Mouse (Mus musculus) stomach, embryonic 16.5 days (tissue): ENCODE measurements around the gene Wfdc15a. TPM values are rescaled to one million over a fixed set of nuclear protein-coding genes. Genes with fewer than 3 reads are reported as not detected.

Experiments
- ATAC-seq: fragments of 200-750 bp; cut with Nextera tagmentation; 2 replicates; pipeline ENCODE4 v1.8.0; 2017; ENCODE audit warnings: moderate number of reproducible peaks, moderate TSS enrichment; ENCODE audit not compliant: insufficient read depth, low FRiP score
- H3K27ac ChIP-seq: fragments of 300-500 bp; sonication (generic); 2 replicates; pipeline ENCODE4 v1.5.1; 2014; ENCODE audit warnings: low read length
- H3K27me3 ChIP-seq: fragments of 300-500 bp; sonication (generic); 2 replicates; pipeline ENCODE4 v1.6.1; 2014; ENCODE audit warnings: low read length, control low read depth, mixed read lengths; ENCODE audit not compliant: control insufficient read depth, insufficient read depth
- H3K36me3 ChIP-seq: fragments of 300-500 bp; sonication (generic); 2 replicates; pipeline ENCODE4 v1.6.1; 2014; ENCODE audit warnings: low read length; ENCODE audit not compliant: control insufficient read depth, insufficient read depth
- H3K4me1 ChIP-seq: fragments of 300-500 bp; sonication (generic); 2 replicates; pipeline ENCODE4 v1.6.1; 2014; ENCODE audit warnings: low read length, control low read depth, mixed read lengths; ENCODE audit not compliant: control insufficient read depth, insufficient read depth
- H3K4me2 ChIP-seq: fragments of 300-500 bp; sonication (generic); 2 replicates; pipeline ENCODE4 v1.6.1; 2014; ENCODE audit warnings: low read depth, low read length, mixed read lengths
- H3K4me3 ChIP-seq: fragments of 300-500 bp; sonication (generic); replicated peaks from 2 replicates; pipeline ENCODE4 v1.5.1; 2014; ENCODE audit warnings: mild to moderate bottlenecking, low read length
- H3K9ac ChIP-seq: fragments of 300-500 bp; sonication (generic); 2 replicates; pipeline ENCODE4 v1.6.1; 2014; ENCODE audit warnings: low read length
- H3K9me3 ChIP-seq: fragments of 300-500 bp; sonication (generic); replicated peaks from 2 replicates; pipeline ENCODE4 v1.6.1; 2016; ENCODE audit warnings: low read length, control low read depth; ENCODE audit not compliant: control insufficient read depth
- WGBS: fragments of 180-500 bp; shearing (Covaris S2); extraction: QIAGEN DNeasy Blood & Tissue Kit; methylation state at CpG from one replicate; pipeline ENCODE4 v1.1.7; 2014; 5-methylcytosine and 5-hydroxymethylcytosine counted together
- polyA plus RNA-seq: library from polyadenylated mRNA; unstranded; fragments of >200 nt; fragmentation: Nextera tagmentation; extraction: Ambion mirVana; gene quantifications from 2 replicates; pipeline ENCODE4 v1.2.1, GENCODE M21; 2015

The Wfdc15a gene
- polyA plus RNA-seq, 1 experiment from 2014 or later = not detected

DNA sequence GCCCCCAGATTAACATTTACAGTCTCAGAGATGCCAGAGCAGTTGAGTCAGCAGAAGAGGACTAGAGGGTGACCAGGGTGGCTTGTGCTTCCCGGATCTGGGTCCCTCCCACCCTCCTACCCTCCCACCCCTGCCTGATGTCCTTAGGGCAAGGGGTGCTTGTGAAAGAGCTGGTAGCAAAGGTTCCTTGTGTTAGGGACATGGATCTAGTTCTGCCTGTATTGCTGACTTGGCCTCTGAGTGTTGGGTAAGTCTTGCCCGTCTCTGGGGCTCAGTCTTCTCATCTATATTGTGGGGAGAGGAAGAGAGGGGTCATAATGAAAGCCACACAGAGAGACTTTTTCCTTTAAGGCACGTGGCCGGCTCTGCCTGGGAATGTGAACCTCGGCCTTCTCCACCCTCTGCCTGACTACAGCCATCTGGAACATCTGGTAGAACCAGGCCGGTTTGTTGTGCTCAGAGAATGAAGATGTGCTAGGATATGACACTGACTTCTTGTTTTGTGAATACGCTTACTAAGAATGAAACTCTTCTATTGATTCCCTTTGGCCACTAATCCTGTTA is 17.2 kb downstream of the Wfdc15a start, which contains the start of gene Wfdc5:
Wfdc5 (minus strand) TSS at position 51 of the 564 bp plus-strand sequence.
- H3K27me3 ChIP-seq = peaks cover 8% of the 10 kb centered on the region
- no peak for ATAC-seq
- no peaks in the 10 kb centered on the region for H3K4me1 ChIP-seq
- H3K4me3 ChIP-seq = no peak within 1 kb of the TSS
- no peak within 1 kb of the TSS for H3K9ac ChIP-seq
- no peaks in the 10 kb centered on the region for H3K9me3 ChIP-seq
- peak within 1 kb of the TSS; percentile 25; the same call in 1 of the 2 replicates for H3K27ac ChIP-seq
- WGBS = 75% methylated on average over 7 of the region's 7 CpGs
- H3K36me3 ChIP-seq = no peaks in the 10 kb centered on the region
- no peak within 1 kb of the TSS for H3K4me2 ChIP-seq

DNA sequence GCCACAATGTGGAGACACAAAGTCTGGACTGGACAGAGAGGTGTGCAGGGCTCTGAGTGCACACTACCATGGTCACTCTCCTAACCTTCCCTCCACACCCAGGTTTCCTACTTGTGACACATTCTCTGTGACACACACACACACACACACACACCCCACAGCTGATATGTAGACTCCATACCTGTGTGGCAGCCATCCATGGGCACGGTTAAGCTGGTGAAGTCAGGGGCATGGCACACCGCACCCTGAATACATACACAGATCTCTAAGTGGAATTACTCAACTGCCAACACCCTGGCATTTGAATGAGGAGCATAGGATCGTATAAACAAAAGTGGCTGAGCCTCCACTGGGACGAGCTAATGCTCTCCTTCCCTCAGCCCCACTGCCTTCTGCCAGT is 19.2 kb downstream of the Wfdc15a start:
- peaks cover 8% of the 10 kb centered on the region for H3K27me3 ChIP-seq
- H3K4me1 ChIP-seq = no peaks in the 10 kb centered on the region
- ATAC-seq = no peak
- H3K4me3 ChIP-seq = no peak overlapping the region
- H3K9ac ChIP-seq = no peak overlapping the region
- 72% methylated on average over 4 of the region's 4 CpGs for WGBS
- H3K36me3 ChIP-seq = no peaks in the 10 kb centered on the region
- H3K9me3 ChIP-seq = no peaks in the 10 kb centered on the region
- H3K27ac ChIP-seq = no peak overlapping the region; the same call in 1 of the 2 replicates
- no peak overlapping the region for H3K4me2 ChIP-seq

DNA sequence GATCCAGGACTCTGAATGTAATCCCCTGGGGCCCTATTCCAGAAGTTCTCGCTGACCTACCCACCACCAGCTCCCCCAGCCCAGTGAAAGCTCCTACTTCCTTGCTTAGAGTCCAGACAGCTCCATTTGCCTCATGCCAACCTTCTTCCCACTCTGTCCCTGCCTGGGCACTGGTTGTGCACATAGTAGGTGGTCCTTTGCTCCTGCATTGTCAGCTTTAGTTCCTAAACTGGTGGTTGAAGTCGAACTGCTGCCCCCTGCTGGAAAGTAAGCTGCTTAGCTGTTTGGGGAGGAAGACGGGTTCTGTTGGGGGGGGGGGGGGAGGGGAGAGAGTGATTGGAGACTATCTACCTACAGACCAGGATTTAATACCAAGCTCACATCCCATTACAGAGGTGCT is 19.8 kb downstream of the Wfdc15a start:
- Histone ChIP-seq H3K4me1 (no peaks in the 10 kb centered on the region), H3K4me3 (no peak overlapping the region), H3K9ac (no peak overlapping the region), H3K9me3 (no peaks in the 10 kb centered on the region), H3K27ac (no peak overlapping the region), H3K4me2 (no peak overlapping the region), H3K27me3 (peaks cover 8% of the 10 kb centered on the region), H3K36me3 (no peaks in the 10 kb centered on the region)
- WGBS = 42% methylated on average over 3 of the region's 3 CpGs
- ATAC-seq = no peak

GRCm38 (mm10) chr2:164177831-164178230 is 22.1 kb downstream of the Wfdc15a start:
- H3K4me3 ChIP-seq = no peak overlapping the region
- ATAC-seq = no peak
- 74% methylated on average over 5 of the region's 5 CpGs for WGBS

GRCm38 (mm10) chr2:164175850-164176249 is 24.1 kb downstream of the Wfdc15a start:
- Histone ChIP-seq H3K27ac (no peak overlapping the region), H3K36me3 (no peaks in the 10 kb centered on the region), H3K9ac (no peak overlapping the region), H3K4me2 (no peak overlapping the region), H3K27me3 (peaks cover 23% of the 10 kb centered on the region), H3K4me3 (no peak overlapping the region), H3K4me1 (peaks cover 8% of the 10 kb centered on the region; the same call in 1 of the 2 replicates), H3K9me3 (no peaks in the 10 kb centered on the region)
- 79% methylated on average over 3 of the region's 3 CpGs for WGBS
- no peak for ATAC-seq

More at GRCm38 (mm10) chr2:164177831-164178230, 22.1 kb downstream of the Wfdc15a start:
- Histone ChIP-seq H3K9ac (no peak overlapping the region), H3K9me3 (no peaks in the 10 kb centered on the region), H3K27me3 (peaks cover 11% of the 10 kb centered on the region), H3K27ac (no peak overlapping the region), H3K4me1 (peaks cover 4% of the 10 kb centered on the region; the same call in 1 of the 2 replicates), H3K4me2 (no peak overlapping the region), H3K36me3 (no peaks in the 10 kb centered on the region)

DNA sequence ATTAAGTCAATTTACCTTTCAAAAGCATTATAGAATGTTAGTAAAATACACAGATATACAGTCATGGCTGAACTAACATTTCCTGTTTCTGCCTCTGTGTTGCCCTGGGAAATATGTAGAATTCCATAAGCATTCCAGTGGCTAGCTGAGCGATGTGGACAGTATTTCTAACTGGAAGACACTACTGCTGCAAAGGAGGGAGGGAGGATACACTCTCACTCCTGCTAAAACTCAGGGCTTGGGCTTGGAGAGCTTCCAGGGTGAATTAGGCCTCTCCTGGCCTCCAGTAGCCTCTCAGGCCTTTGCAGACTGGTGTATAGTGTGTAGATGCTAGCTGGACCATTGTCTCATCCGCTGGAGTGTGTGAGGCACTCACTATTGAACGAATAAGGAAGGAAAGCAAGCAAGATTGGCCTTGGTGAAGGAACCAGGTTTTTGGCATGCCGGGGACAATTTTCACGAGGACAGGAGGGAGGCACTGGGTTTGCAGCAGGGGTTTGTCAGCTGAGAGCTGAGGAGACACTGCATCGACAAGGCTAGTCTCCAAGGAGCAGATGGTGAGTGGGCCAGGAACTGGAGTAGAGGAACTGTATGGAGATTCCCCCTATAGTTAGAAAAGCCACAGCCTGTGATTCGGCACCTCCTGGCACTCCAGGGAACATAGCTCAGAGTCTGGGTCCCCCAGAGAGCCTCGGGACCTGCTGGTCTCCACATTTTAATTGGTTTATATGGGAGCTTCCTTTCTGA is 25.1 kb downstream of the Wfdc15a start:
- Histone ChIP-seq H3K9ac (no peak overlapping the region), H3K4me3 (no peak overlapping the region), H3K4me2 (no peak overlapping the region), H3K27me3 (peaks cover 33% of the 10 kb centered on the region), H3K36me3 (no peaks in the 10 kb centered on the region), H3K9me3 (no peaks in the 10 kb centered on the region), H3K27ac (no peak overlapping the region), H3K4me1 (peaks cover 11% of the 10 kb centered on the region; the same call in 1 of the 2 replicates)
- 65% methylated on average over 8 of the region's 8 CpGs for WGBS
- ATAC-seq = no peak

- Histone ChIP-seq H3K36me3 (no peaks in the 10 kb centered on the region), H3K4me3 (no peak overlapping the region), H3K4me2 (no peak overlapping the region), H3K9me3 (no peaks in the 10 kb centered on the region), H3K27me3 (peaks cover 43% of the 10 kb centered on the region), H3K4me1 (peaks cover 13% of the 10 kb centered on the region), H3K27ac (no peak overlapping the region), H3K9ac (no peak overlapping the region)
- ATAC-seq = no peak
- 75% methylated on average over 3 of the region's 3 CpGs for WGBS
Observed at GRCm38 (mm10) chr2:164173394-164173793, 26.5 kb downstream of the Wfdc15a start.

DNA sequence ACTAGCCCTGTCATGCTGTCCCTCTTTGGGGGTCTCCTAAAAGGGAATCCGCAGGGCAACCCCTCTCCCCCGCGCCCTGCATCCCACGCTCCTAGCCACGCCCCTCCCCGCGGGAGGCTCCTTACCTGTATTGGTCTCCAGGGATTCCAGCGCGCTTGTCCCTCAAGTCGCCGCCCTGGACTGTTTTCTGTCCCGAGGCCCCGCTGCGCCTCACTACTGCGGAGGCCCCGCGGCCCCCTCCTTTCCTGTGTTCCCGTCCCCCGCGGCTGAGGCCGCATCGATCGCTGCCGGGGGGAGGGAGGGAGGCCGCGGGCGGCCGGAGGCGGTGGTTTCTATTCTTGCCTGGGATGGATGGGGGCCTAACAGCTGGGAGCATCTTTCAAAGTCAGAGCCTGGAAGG is 29.0 kb downstream of the Wfdc15a start, which contains the start of gene Kcns1:
Kcns1 (minus strand) TSS at position 212 of the 400 bp plus-strand sequence.
- Histone ChIP-seq H3K36me3 (no peaks in the 10 kb centered on the region), H3K4me3 (peak within 1 kb of the TSS; percentile 37), H3K27me3 (peaks cover 61% of the 10 kb centered on the region), H3K9ac (peak within 1 kb of the TSS; percentile 55), H3K4me1 (peaks cover 19% of the 10 kb centered on the region), H3K9me3 (no peaks in the 10 kb centered on the region), H3K27ac (no peak within 1 kb of the TSS), H3K4me2 (peak within 1 kb of the TSS; percentile 58)
- WGBS = under 1% methylated on average over 29 of the region's 29 CpGs
- no peak for ATAC-seq

DNA sequence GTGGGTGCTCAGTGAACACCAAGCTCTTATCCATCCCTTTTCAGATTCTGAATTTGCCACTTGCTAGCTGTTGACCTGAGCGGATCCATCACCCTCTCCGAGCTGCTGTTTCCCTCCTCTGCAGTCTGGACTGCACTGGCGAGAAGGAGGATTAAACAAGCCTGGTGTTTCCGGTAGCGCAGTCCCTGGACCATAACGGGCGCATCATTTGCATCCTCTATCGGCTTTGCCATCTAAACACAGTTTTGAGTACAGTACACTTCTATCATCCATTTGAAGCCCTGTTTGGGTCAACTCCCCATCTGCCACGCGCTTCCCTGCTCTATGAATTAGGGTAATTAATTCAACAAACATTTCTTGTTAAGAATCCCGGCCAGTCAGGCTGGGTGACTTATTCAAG is 29.6 kb downstream of the Wfdc15a start:
- H3K9ac ChIP-seq = no peak overlapping the region
- H3K27me3 ChIP-seq = peaks cover 61% of the 10 kb centered on the region
- H3K27ac ChIP-seq = no peak overlapping the region
- WGBS = 6% methylated on average over 11 of the region's 11 CpGs
- no peaks in the 10 kb centered on the region for H3K36me3 ChIP-seq
- no peak overlapping the region for H3K4me2 ChIP-seq
- ATAC-seq = no peak
- H3K4me3 ChIP-seq = no peak overlapping the region
- H3K9me3 ChIP-seq = no peaks in the 10 kb centered on the region
- H3K4me1 ChIP-seq = peaks cover 19% of the 10 kb centered on the region
